Mouse (Mus musculus) limb, embryonic 11.5 days (tissue): Measurements from ENCODE around the gene Lrfn2. TPM values are rescaled to one million over a fixed set of nuclear protein-coding genes. Genes with fewer than 3 reads are reported as not detected.

Experiments used
- ATAC-seq: fragments of 200-750 bp; cut with Nextera tagmentation; 2 replicates; pipeline ENCODE4 v1.8.0; 2017; ENCODE audit warnings: low read depth; ENCODE audit not compliant: insufficient number of reproducible peaks, low FRiP score, low TSS enrichment
- DNase-seq: peaks from one replicate; pipeline ENCODE4 v3.0.0-alpha.2; 2015; ENCODE audit warnings: low spot score
- H3K27ac ChIP-seq: fragments of 300-500 bp; sonication (generic); replicated peaks from 2 replicates; pipeline ENCODE4 v1.5.1; 2014; ENCODE audit warnings: low read depth, mild to moderate bottlenecking, low read length
- H3K27me3 ChIP-seq: fragments of 300-500 bp; sonication (generic); 2 replicates; pipeline ENCODE4 v1.6.1; 2014; ENCODE audit warnings: mild to moderate bottlenecking, low read length, mixed read lengths; ENCODE audit not compliant: control insufficient read depth, insufficient read depth
- H3K36me3 ChIP-seq: fragments of 300-500 bp; sonication (generic); 2 replicates; pipeline ENCODE4 v1.6.1; 2014; ENCODE audit warnings: mild to moderate bottlenecking, low read length, moderate library complexity, mixed read lengths; ENCODE audit not compliant: control insufficient read depth, insufficient read depth
- H3K4me1 ChIP-seq: fragments of 300-500 bp; sonication (generic); 2 replicates; pipeline ENCODE4 v1.6.1; 2014; ENCODE audit warnings: low read length, mixed read lengths; ENCODE audit not compliant: control insufficient read depth, insufficient read depth
- H3K4me2 ChIP-seq: fragments of 300-500 bp; sonication (generic); 2 replicates; pipeline ENCODE4 v1.6.1; 2014; ENCODE audit warnings: low read depth, mild to moderate bottlenecking, moderate library complexity; ENCODE audit not compliant: severe bottlenecking
- H3K4me3 ChIP-seq: fragments of 300-500 bp; sonication (generic); 2 replicates; pipeline ENCODE4 v1.5.1; 2014; ENCODE audit warnings: low read depth, low read length
- H3K9ac ChIP-seq: fragments of 300-500 bp; sonication (generic); 2 replicates; pipeline ENCODE4 v1.6.1; 2014; ENCODE audit warnings: mild to moderate bottlenecking, low read length
- H3K9me3 ChIP-seq: fragments of 300-500 bp; sonication (generic); 2 replicates; pipeline ENCODE4 v1.6.1; 2016; ENCODE audit warnings: low read length; ENCODE audit not compliant: control insufficient read depth
- WGBS: fragments of 180-500 bp; shearing (Covaris S2); extraction: QIAGEN DNeasy Blood & Tissue Kit; methylation state at CpG from one replicate; pipeline ENCODE4 v1.1.7; 2014; 5-methylcytosine and 5-hydroxymethylcytosine counted together
- polyA plus RNA-seq: library from polyadenylated mRNA; unstranded; fragments of >200 nt; fragmentation: Nextera tagmentation; extraction: Ambion mirVana; gene quantifications from 2 replicates; pipeline ENCODE4 v1.2.1, GENCODE M21; 2014

Gene Lrfn2
- polyA plus RNA-seq, 1 experiment from 2014 or later, result 0.12 TPM

- DNase-seq (no peak), ATAC-seq (no peak)
- no peak overlapping the region for H3K27ac ChIP-seq
- H3K4me2 ChIP-seq, result no peak overlapping the region
- H3K4me1 ChIP-seq, result no peaks in the 10 kb centered on the region
- 89% methylated on average over 8 of the region's 8 CpGs for WGBS
- H3K27me3 ChIP-seq, result no peaks in the 10 kb centered on the region
- H3K9me3 ChIP-seq, result no peaks in the 10 kb centered on the region
- no peak overlapping the region for H3K4me3 ChIP-seq
- no peaks in the 10 kb centered on the region for H3K36me3 ChIP-seq
- H3K9ac ChIP-seq, result no peak overlapping the region
Measured at GRCm38 (mm10) chr17:49064526-49064925, 132.3 kb downstream of the Lrfn2 start.

- Histone ChIP-seq H3K27ac (no peak overlapping the region), H3K9me3 (no peaks in the 10 kb centered on the region), H3K36me3 (no peaks in the 10 kb centered on the region), H3K27me3 (no peaks in the 10 kb centered on the region), H3K4me3 (no peak overlapping the region), H3K4me2 (no peak overlapping the region), H3K4me1 (no peaks in the 10 kb centered on the region), H3K9ac (no peak overlapping the region)
- 78% methylated on average over 3 of the region's 3 CpGs for WGBS
- ATAC-seq, result no peak
- DNase-seq, result no peak
Measured at GRCm38 (mm10) chr17:49065050-49065449, 132.9 kb downstream of the Lrfn2 start.

- Histone ChIP-seq H3K36me3 (no peaks in the 10 kb centered on the region), H3K9ac (no peak overlapping the region), H3K4me2 (no peak overlapping the region), H3K9me3 (no peaks in the 10 kb centered on the region), H3K27ac (no peak overlapping the region), H3K4me3 (no peak overlapping the region), H3K4me1 (no peaks in the 10 kb centered on the region), H3K27me3 (no peaks in the 10 kb centered on the region)
- DNase-seq (no peak), ATAC-seq (no peak)
- 68% methylated on average over 6 of the region's 6 CpGs for WGBS
Measured at GRCm38 (mm10) chr17:49066748-49067147, 134.6 kb downstream of the Lrfn2 start.

GRCm38 (mm10) chr17:49078168-49078567, 146.0 kb downstream of the Lrfn2 start:
- Histone ChIP-seq H3K27me3 (no peaks in the 10 kb centered on the region), H3K9me3 (no peaks in the 10 kb centered on the region), H3K4me1 (no peaks in the 10 kb centered on the region), H3K9ac (no peak overlapping the region), H3K27ac (no peak overlapping the region), H3K36me3 (no peaks in the 10 kb centered on the region), H3K4me3 (no peak overlapping the region), H3K4me2 (no peak overlapping the region)
- WGBS, result 46% methylated on average over 2 of the region's 2 CpGs
- ATAC-seq (no peak), DNase-seq (no peak)

GRCm38 (mm10) chr17:49079647-49080046, 147.5 kb downstream of the Lrfn2 start:
- DNase-seq (no peak), ATAC-seq (no peak)
- no peak overlapping the region for H3K4me2 ChIP-seq
- H3K9ac ChIP-seq, result no peak overlapping the region
- H3K36me3 ChIP-seq, result no peaks in the 10 kb centered on the region
- H3K4me1 ChIP-seq, result no peaks in the 10 kb centered on the region
- no peak overlapping the region for H3K4me3 ChIP-seq
- no peaks in the 10 kb centered on the region for H3K27me3 ChIP-seq
- no peak overlapping the region for H3K27ac ChIP-seq
- H3K9me3 ChIP-seq, result no peaks in the 10 kb centered on the region
- WGBS, result 67% methylated on average over 2 of the region's 2 CpGs

- H3K9me3 ChIP-seq, result no peaks in the 10 kb centered on the region
- no peaks in the 10 kb centered on the region for H3K4me1 ChIP-seq
- 80% methylated on average over 9 of the region's 9 CpGs for WGBS
- DNase-seq (no peak), ATAC-seq (no peak)
- no peaks in the 10 kb centered on the region for H3K36me3 ChIP-seq
- no peak overlapping the region for H3K4me2 ChIP-seq
- no peak overlapping the region for H3K4me3 ChIP-seq
- H3K27me3 ChIP-seq, result no peaks in the 10 kb centered on the region
- no peak overlapping the region for H3K9ac ChIP-seq
- H3K27ac ChIP-seq, result no peak overlapping the region
Measured at GRCm38 (mm10) chr17:49083594-49084380, 151.6 kb downstream of the Lrfn2 start.

- DNase-seq, result no peak
- Histone ChIP-seq H3K4me1 (no peaks in the 10 kb centered on the region), H3K27me3 (no peaks in the 10 kb centered on the region), H3K27ac (no peak overlapping the region), H3K4me2 (no peak overlapping the region), H3K36me3 (no peaks in the 10 kb centered on the region), H3K4me3 (no peak overlapping the region), H3K9ac (no peak overlapping the region), H3K9me3 (no peaks in the 10 kb centered on the region)
- WGBS, result 89% methylated on average over 4 of the region's 4 CpGs
- ATAC-seq, result no peak
Measured at GRCm38 (mm10) chr17:49085111-49085510, 152.9 kb downstream of the Lrfn2 start.

GRCm38 (mm10) chr17:49096781-49097544, 164.8 kb downstream of the Lrfn2 start:
- DNase-seq (no peak), ATAC-seq (no peak)
- Histone ChIP-seq H3K9ac (no peak overlapping the region), H3K4me2 (no peak overlapping the region), H3K4me3 (no peak overlapping the region), H3K27me3 (no peaks in the 10 kb centered on the region), H3K9me3 (no peaks in the 10 kb centered on the region), H3K27ac (no peak overlapping the region), H3K4me1 (no peaks in the 10 kb centered on the region), H3K36me3 (no peaks in the 10 kb centered on the region)
- WGBS, result 76% methylated on average over 16 of the region's 16 CpGs
